Mouse (Mus musculus): ENCODE measurements around the gene Gm2042. TPM values are rescaled to one million over a fixed set of nuclear protein-coding genes. Genes with fewer than 3 reads are reported as not detected.
"Not testable (repeated sequence)": the region's sequence is repeated elsewhere in the genome, so short reads cannot be mapped to it uniquely, and the experiment has no call there.

The Gm2042 gene
- polyA plus RNA-seq (2012; rRNA removed), result not detected in 2 replicates

DNA sequence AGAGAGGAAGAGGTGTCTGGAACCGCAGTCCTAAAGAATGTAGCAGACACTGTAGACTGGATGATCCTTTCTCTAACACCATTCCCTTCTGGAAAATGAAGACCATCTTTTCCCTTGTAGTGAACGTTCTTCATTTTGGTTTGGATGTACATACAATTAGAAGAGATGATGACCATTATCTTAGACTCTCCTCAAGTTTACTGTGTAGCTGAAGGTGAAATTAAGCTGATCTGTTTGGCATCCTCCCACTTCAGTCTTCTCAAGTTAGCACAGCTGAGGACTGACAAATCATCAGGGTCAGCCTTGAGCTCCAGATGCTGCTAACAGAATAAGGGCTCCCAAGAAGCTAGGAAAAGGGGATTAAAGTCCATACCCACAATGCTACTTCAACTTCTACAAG lies at the start of gene Gm2042:
Gm2042 (plus strand) TSS at position 301 of the 400 bp plus-strand sequence.
- 79% methylated on average over 2 of the region's 2 CpGs for WGBS
- not testable (repeated sequence) for DNase-seq; H3K36me3 ChIP-seq (ENCODE audit: control insufficient read depth, insufficient read depth, low read length); H3K4me1 ChIP-seq (replicated peaks; ENCODE audit: control insufficient read depth, insufficient read depth, low read length); H3K27ac ChIP-seq (ENCODE audit: control insufficient read depth, insufficient read depth, low read length); H3K27me3 ChIP-seq (ENCODE audit: control insufficient read depth, insufficient read depth, low read length); H3K4me3 ChIP-seq (ENCODE audit: control insufficient read depth, insufficient read depth, low read length)

DNA sequence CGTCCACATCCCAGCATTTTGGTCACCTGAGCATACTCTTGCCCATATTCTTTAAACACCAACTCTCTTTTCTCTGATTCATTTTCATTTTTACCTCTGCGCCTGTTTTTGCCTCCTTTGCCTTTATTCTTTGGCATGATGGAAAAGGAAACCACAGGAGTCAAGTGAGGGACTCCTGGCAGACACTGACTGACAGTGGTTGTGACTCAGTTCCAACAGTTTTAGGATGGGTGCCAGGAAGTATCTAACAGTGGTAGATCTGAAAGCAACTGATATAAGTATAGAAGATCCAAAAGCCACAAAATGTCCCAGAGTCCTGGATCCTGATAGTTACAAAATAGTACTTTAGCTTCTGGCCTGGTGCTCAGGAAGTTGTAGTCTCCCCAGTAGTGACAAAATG lies 34.2 kb upstream of the Gm2042 start, which contains the start of gene Gm2035:
Gm2035 (minus strand) TSS at position 137 of the 400 bp plus-strand sequence.
- H3K36me3 ChIP-seq (ENCODE audit: control insufficient read depth, insufficient read depth, low read length); H3K27me3 ChIP-seq (ENCODE audit: control insufficient read depth, insufficient read depth, low read length); H3K4me3 ChIP-seq (ENCODE audit: control insufficient read depth, insufficient read depth, low read length); H3K4me1 ChIP-seq (replicated peaks; ENCODE audit: control insufficient read depth, insufficient read depth, low read length); H3K27ac ChIP-seq (ENCODE audit: control insufficient read depth, insufficient read depth, low read length); DNase-seq: not testable (repeated sequence)
- WGBS, result 84% methylated on average over 2 of the region's 2 CpGs

- not testable (repeated sequence) for H3K4me3 ChIP-seq (ENCODE audit: control insufficient read depth, insufficient read depth, low read length); H3K27me3 ChIP-seq (ENCODE audit: control insufficient read depth, insufficient read depth, low read length); H3K27ac ChIP-seq (ENCODE audit: control insufficient read depth, insufficient read depth, low read length); H3K36me3 ChIP-seq (ENCODE audit: control insufficient read depth, insufficient read depth, low read length); H3K4me1 ChIP-seq (replicated peaks; ENCODE audit: control insufficient read depth, insufficient read depth, low read length); DNase-seq
Observed at GRCm38 (mm10) chr12:87984000-87984399, 30.1 kb downstream of the Gm2042 start.

DNA sequence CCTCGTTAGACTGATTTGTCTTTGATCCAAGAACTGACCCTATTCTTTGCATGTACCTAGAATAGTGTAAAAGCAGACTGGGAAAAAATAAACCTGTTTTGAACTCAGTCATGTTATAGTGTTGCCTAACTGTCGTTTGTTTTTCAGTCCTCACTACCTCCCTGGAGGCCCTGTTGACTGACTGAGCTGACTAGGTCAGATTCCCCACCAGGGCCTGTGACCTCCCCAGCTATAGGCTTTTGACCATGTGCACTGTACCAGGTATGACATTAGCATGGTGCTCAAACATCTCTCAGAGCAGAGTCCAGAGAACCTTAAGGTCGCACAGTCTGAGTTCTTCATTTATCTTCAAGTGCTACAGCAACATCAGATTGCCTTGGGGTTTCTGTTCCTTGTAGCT lies 50.2 kb downstream of the Gm2042 start:
- not testable (repeated sequence) for H3K36me3 ChIP-seq (ENCODE audit: control insufficient read depth, insufficient read depth, low read length); H3K4me1 ChIP-seq (replicated peaks; ENCODE audit: control insufficient read depth, insufficient read depth, low read length); H3K27me3 ChIP-seq (ENCODE audit: control insufficient read depth, insufficient read depth, low read length); H3K27ac ChIP-seq (ENCODE audit: control insufficient read depth, insufficient read depth, low read length); DNase-seq; H3K4me3 ChIP-seq (ENCODE audit: control insufficient read depth, insufficient read depth, low read length)
- 80% methylated on average over 3 of the region's 3 CpGs for WGBS

Other genes starting within 250 kb of the Gm2042 start
- gene Gm21319, start 178.3 kb upstream of the Gm2042 start, polyA plus RNA-seq (2012; rRNA removed), result not detected in 2 replicates
- not detected in 2 replicates for gene Gm21936, start 158.6 kb upstream of the Gm2042 start, polyA plus RNA-seq (2012; rRNA removed)
- gene BB287469, start 137.5 kb upstream of the Gm2042 start, polyA plus RNA-seq (2012; rRNA removed), result not detected in 2 replicates
- gene Gm2001, start 111.7 kb upstream of the Gm2042 start, polyA plus RNA-seq (2012; rRNA removed), result not detected in 2 replicates
- not detected in 2 replicates for gene Gm2016, start 80.0 kb upstream of the Gm2042 start, polyA plus RNA-seq (2012; rRNA removed)
- not detected in 2 replicates for gene Gm2022, start 58.7 kb upstream of the Gm2042 start, polyA plus RNA-seq (2012; rRNA removed)
- not detected in 2 replicates for gene Gm2035, start 34.2 kb upstream of the Gm2042 start, polyA plus RNA-seq (2012; rRNA removed)
- not detected in 2 replicates for gene Gm2075, start 57.8 kb downstream of the Gm2042 start, polyA plus RNA-seq (2012; rRNA removed)
- not detected in 2 replicates for gene Gm6803, start 64.7 kb downstream of the Gm2042 start, polyA plus RNA-seq (2012; rRNA removed)
- gene Gm2056, start 72.9 kb downstream of the Gm2042 start, polyA plus RNA-seq (2012; rRNA removed), result not detected in 2 replicates
- not detected in 2 replicates for gene Gm16368, start 129.6 kb downstream of the Gm2042 start, polyA plus RNA-seq (2012; rRNA removed)
- gene Gm10436, start 228.0 kb downstream of the Gm2042 start, polyA plus RNA-seq (2012; rRNA removed), result not detected in 2 replicates

Measured in thymus, adult 2 months (tissue).